In genomic region chr12:87407869-87408605, GRCm38 (mm10) we compare ENCODE assay signal across 8 mouse cellular contexts. TPM values are rescaled to one million over a fixed set of nuclear protein-coding genes. Genes with fewer than 3 reads are reported as not detected.
DNase-seq lines count a peak whose midpoint lies in the region; ATAC-seq and TF ChIP-seq lines count a peak whose summit lies in the region.

No protein-coding gene starts in this region.

- H3K4me3 ChIP-seq in layer of hippocampus, adult 2 months, result peak overlapping the region; percentile 4; the same call in 1 of the 2 replicates
- peak overlapping the region; percentile 21; the same call in 1 of the 2 replicates for H3K4me3 ChIP-seq in embryonic facial prominence, embryonic 10.5 days
- no peak overlapping the region for H3K4me3 ChIP-seq in liver, embryonic 12.5 days
- no peak overlapping the region for H3K4me3 ChIP-seq in stomach, embryonic 14.5 days (ENCODE audit: low read depth, low read length)

- no peak overlapping the region for H3K27ac ChIP-seq in layer of hippocampus, adult 2 months
- peak overlapping the region; percentile 63 for H3K27ac ChIP-seq in embryonic facial prominence, embryonic 10.5 days (replicated peaks)
- no peak overlapping the region for H3K27ac ChIP-seq in liver, embryonic 12.5 days
- H3K27ac ChIP-seq in stomach, embryonic 14.5 days (ENCODE audit: low read length), result no peak overlapping the region

- no peaks in the 10 kb centered on the region for H3K27me3 ChIP-seq in embryonic facial prominence, embryonic 10.5 days (replicated peaks; ENCODE audit: low read depth, poor library complexity, severe bottlenecking)
- H3K27me3 ChIP-seq in liver, embryonic 12.5 days (replicated peaks), result no peaks in the 10 kb centered on the region; the same call in 1 of the 2 replicates
- no peaks in the 10 kb centered on the region for H3K27me3 ChIP-seq in stomach, embryonic 14.5 days (ENCODE audit: control insufficient read depth, insufficient read depth, low read length)

- TF ChIP-seq CTCF in layer of hippocampus, adult 2 months (conservative IDR thresholded peaks at IDR 0.05), result no peak

- H3K36me3 ChIP-seq in embryonic facial prominence, embryonic 10.5 days (replicated peaks), result no peaks in the 10 kb centered on the region
- H3K36me3 ChIP-seq in liver, embryonic 12.5 days, result no peaks in the 10 kb centered on the region
- no peaks in the 10 kb centered on the region for H3K36me3 ChIP-seq in stomach, embryonic 14.5 days (ENCODE audit: control insufficient read depth, insufficient read depth, low read length)

- H3K9ac ChIP-seq in liver, embryonic 12.5 days, result no peak overlapping the region
- no peak overlapping the region for H3K9ac ChIP-seq in stomach, embryonic 14.5 days (replicated peaks; ENCODE audit: low read depth, low read length)

- no peaks in the 10 kb centered on the region for H3K9me3 ChIP-seq in embryonic facial prominence, embryonic 10.5 days
- H3K9me3 ChIP-seq in liver, embryonic 12.5 days (replicated peaks), result no peaks in the 10 kb centered on the region
- no peaks in the 10 kb centered on the region for H3K9me3 ChIP-seq in stomach, embryonic 14.5 days (ENCODE audit: control insufficient read depth, low read depth, low read length)

- peak overlapping the region; percentile 41 for H3K4me2 ChIP-seq in liver, embryonic 12.5 days
- peak overlapping the region; percentile 10; the same call in 1 of the 2 replicates for H3K4me2 ChIP-seq in stomach, embryonic 14.5 days (replicated peaks; ENCODE audit: low read depth, low read length)

- peaks cover 14% of the 10 kb centered on the region for H3K4me1 ChIP-seq in embryonic facial prominence, embryonic 10.5 days
- peaks cover 27% of the 10 kb centered on the region for H3K4me1 ChIP-seq in liver, embryonic 12.5 days
- H3K4me1 ChIP-seq in stomach, embryonic 14.5 days (ENCODE audit: control insufficient read depth, insufficient read depth, low read length), result no peaks in the 10 kb centered on the region; the same call in 1 of the 2 replicates

- WGBS in embryonic facial prominence, embryonic 10.5 days, result 41% methylated on average over 21 of the region's 21 CpGs
- 14% methylated on average over 21 of the region's 21 CpGs for WGBS in liver, embryonic 12.5 days (ENCODE audit: insufficient replicate concordance)
- WGBS in stomach, embryonic 14.5 days, result 28% methylated on average over 21 of the region's 21 CpGs

- ATAC-seq in hematopoietic stem cell, adult 5-6 weeks (replicated peaks in 1 of 2; ENCODE audit: insufficient read depth in 1 of 2, low FRiP score in 2 of 2, low TSS enrichment in 1 of 2, low read depth in 1 of 2, poor library complexity in 2 of 2, severe bottlenecking in 2 of 2), result peak; percentile 84 to 86
- peak; percentile 43 for ATAC-seq in liver, embryonic 12.5 days
- no peak for ATAC-seq in stomach, embryonic 14.5 days (ENCODE audit: insufficient number of reproducible peaks, insufficient read depth, low FRiP score, low read depth)
- ATAC-seq in erythroblast, adult 5-6 weeks (replicated peaks; ENCODE audit: low FRiP score, poor library complexity, severe bottlenecking), result no peak

- DNase-seq in layer of hippocampus, adult 2 months (ENCODE audit: low spot score in 2 of 2), result no peak
- no peak for DNase-seq in layer of hippocampus, adult 11-12 months (ENCODE audit: low spot score)
- peak; percentile 44 for DNase-seq in embryonic facial prominence, embryonic 10.5 days (ENCODE audit: low spot score)
- DNase-seq in layer of hippocampus, adult 8-10 months (ENCODE audit: low spot score in 2 of 2), result no peak

RNA-seq across cellular contexts. Expression of gene Sptlc2, which starts 19.9 kb away (rescaled TPM):
- total RNA-seq in layer of hippocampus, adult 2 months (2021), result 10 to 100 TPM; 26.0 to 33.8 TPM
- 58.5 and 61.8 TPM in 2 replicates for polyA plus RNA-seq in embryonic facial prominence, embryonic 10.5 days (2016; fragmentation: Nextera tagmentation; extraction: Ambion mirVana)
- total RNA-seq in hematopoietic stem cell, adult 5-6 weeks (2017), result 76.4 and 77.0 TPM in 2 replicates
- 34.2 and 39.7 TPM in 2 replicates for polyA plus RNA-seq in liver, embryonic 12.5 days (2016; fragmentation: Nextera tagmentation; extraction: Ambion mirVana)
- polyA plus RNA-seq in stomach, embryonic 14.5 days (2014; fragmentation: Nextera tagmentation; extraction: Ambion mirVana), result 93.4 and 100 TPM in 2 replicates
- 10 to 100 TPM; 32.5 to 50.1 (median 37.4) TPM for total RNA-seq in layer of hippocampus, adult 8-10 months (2022)
- total RNA-seq in erythroblast, adult 5-6 weeks (2015; ENCODE audit: low replicate concordance), result 43.7 and 57.3 TPM in 2 replicates
- total RNA-seq in erythroblast, adult 5-6 weeks (2017; ENCODE audit: low replicate concordance), result 33.7 and 61.5 TPM in 2 replicates

RNA-seq across cellular contexts. Expression of gene Slirp, which starts 35.7 kb away (rescaled TPM):
- 100 to 1,000 TPM in 1 of 2 experiments, 10 to 100 TPM in 1; 92.6 to 101 TPM for total RNA-seq in layer of hippocampus, adult 2 months (2021)
- 311 and 324 TPM in 2 replicates for polyA plus RNA-seq in embryonic facial prominence, embryonic 10.5 days (2016; fragmentation: Nextera tagmentation; extraction: Ambion mirVana)
- 16.2 and 41.1 TPM in 2 replicates for total RNA-seq in hematopoietic stem cell, adult 5-6 weeks (2017)
- 211 and 219 TPM in 2 replicates for polyA plus RNA-seq in liver, embryonic 12.5 days (2016; fragmentation: Nextera tagmentation; extraction: Ambion mirVana)
- polyA plus RNA-seq in stomach, embryonic 14.5 days (2014; fragmentation: Nextera tagmentation; extraction: Ambion mirVana), result 256 and 281 TPM in 2 replicates
- 100 to 1,000 TPM; 102 to 127 (median 112) TPM for total RNA-seq in layer of hippocampus, adult 8-10 months (2022)
- 15.5 and 27.3 TPM in 2 replicates for total RNA-seq in erythroblast, adult 5-6 weeks (2015; ENCODE audit: low replicate concordance)
- total RNA-seq in erythroblast, adult 5-6 weeks (2017; ENCODE audit: low replicate concordance), result 0.85 and 21.6 TPM in 2 replicates

RNA-seq across cellular contexts. Expression of gene Alkbh1, which starts 35.8 kb away (rescaled TPM):
- 10 to 100 TPM; 18.1 to 18.6 TPM for total RNA-seq in layer of hippocampus, adult 2 months (2021)
- polyA plus RNA-seq in embryonic facial prominence, embryonic 10.5 days (2016; fragmentation: Nextera tagmentation; extraction: Ambion mirVana), result 69.6 and 76.0 TPM in 2 replicates
- 49.1 and 60.5 TPM in 2 replicates for total RNA-seq in hematopoietic stem cell, adult 5-6 weeks (2017)
- 34.5 and 39.2 TPM in 2 replicates for polyA plus RNA-seq in liver, embryonic 12.5 days (2016; fragmentation: Nextera tagmentation; extraction: Ambion mirVana)
- 64.0 and 76.9 TPM in 2 replicates for polyA plus RNA-seq in stomach, embryonic 14.5 days (2014; fragmentation: Nextera tagmentation; extraction: Ambion mirVana)
- 10 to 100 TPM; 21.4 to 29.0 (median 24.3) TPM for total RNA-seq in layer of hippocampus, adult 8-10 months (2022)
- 6.1 and 7.5 TPM in 2 replicates for total RNA-seq in erythroblast, adult 5-6 weeks (2015; ENCODE audit: low replicate concordance)
- 9.8 and 15.7 TPM in 2 replicates for total RNA-seq in erythroblast, adult 5-6 weeks (2017; ENCODE audit: low replicate concordance)

Comparison
In these comparisons a context has a peak if more than half of its experiments do, and no peak if none do; other contexts are left out.
1. H3K4me3 ChIP-seq: peak in layer of hippocampus, adult 2 months (single experiment) and embryonic facial prominence, embryonic 10.5 days (single experiment); none in liver, embryonic 12.5 days (single experiment) and stomach, embryonic 14.5 days (single experiment).
2. ATAC-seq: peak in hematopoietic stem cell, adult 5-6 weeks (2 of 2) and liver, embryonic 12.5 days (single experiment); none in stomach, embryonic 14.5 days (single experiment) and erythroblast, adult 5-6 weeks (single experiment).